Mouse (Mus musculus) liver, postnatal 0 days (tissue): ENCODE measurements around the gene Flywch1.

ENCODE experiments used
- CTCF ChIP-seq: sonication (generic); IDR thresholded peaks from 2 replicates; pipeline ENCODE4 v1.5.1; 2016; ENCODE audit warnings: antibody characterized with exemption, low read depth
- EP300 ChIP-seq: IDR thresholded peaks from 2 replicates; pipeline ENCODE4 v1.6.1; 2016; ENCODE audit warnings: antibody characterized with exemption, low read depth, mild to moderate bottlenecking

GRCm38 (mm10) chr17:23748026-23748425, 23.4 kb downstream of the Flywch1 start:
- no peak for TF ChIP-seq CTCF
- no peak for TF ChIP-seq EP300
